Mouse (Mus musculus) lung, postnatal 0 days (tissue): ENCODE measurements at regions not wholly inside any gene's neighbourhood (a gene's known extent, or its start where the extent isn't known, plus 50 kb on each side); places are given as distances from the start of the nearest gene placed in this dataset.

Experiments used
- ATAC-seq: fragments of 200-750 bp; cut with Nextera tagmentation; 2 replicates; pipeline ENCODE4 v1.8.0; 2017; ENCODE audit warnings: moderate library complexity
- DNase-seq: peaks from one replicate; pipeline ENCODE4 v3.0.0-alpha.2; 2016; ENCODE audit warnings: low spot score
- H3K27ac ChIP-seq: fragments of 300-500 bp; sonication (generic); 2 replicates; pipeline ENCODE4 v1.5.1; 2014; ENCODE audit warnings: antibody characterized with exemption, mild to moderate bottlenecking, low read length, mixed read lengths
- H3K27me3 ChIP-seq: fragments of 300-500 bp; sonication (generic); replicated peaks from 2 replicates; pipeline ENCODE4 v1.6.1; 2014; ENCODE audit warnings: low read length, mixed read lengths; ENCODE audit not compliant: insufficient read depth
- H3K36me3 ChIP-seq: fragments of 300-500 bp; sonication (generic); 2 replicates; pipeline ENCODE4 v1.6.1; 2014; ENCODE audit warnings: low read length, mixed read lengths; ENCODE audit not compliant: insufficient read depth
- H3K4me1 ChIP-seq: fragments of 300-500 bp; sonication (generic); 2 replicates; pipeline ENCODE4 v1.6.1; 2014; ENCODE audit warnings: antibody characterized with exemption, low read depth, low read length, mixed read lengths; ENCODE audit not compliant: insufficient read depth
- H3K4me2 ChIP-seq: fragments of 300-500 bp; sonication (generic); replicated peaks from 2 replicates; pipeline ENCODE4 v1.6.1; 2014; ENCODE audit warnings: low read depth, mild to moderate bottlenecking, low read length, moderate library complexity, mixed read lengths
- H3K4me3 ChIP-seq: fragments of 300-500 bp; sonication (generic); 2 replicates; pipeline ENCODE4 v1.5.1; 2014; ENCODE audit warnings: low read depth, low read length
- H3K9ac ChIP-seq: fragments of 300-500 bp; sonication (generic); replicated peaks from 2 replicates; pipeline ENCODE4 v1.6.1; 2014; ENCODE audit warnings: low read depth, mild to moderate bottlenecking
- H3K9me3 ChIP-seq: fragments of 300-500 bp; sonication (generic); 2 replicates; pipeline ENCODE4 v1.6.1; 2016; ENCODE audit warnings: low read length, mixed read lengths
- CTCF ChIP-seq: IDR thresholded peaks from 2 replicates; pipeline ENCODE4 v1.5.1; 2016; ENCODE audit warnings: antibody characterized with exemption, mild to moderate bottlenecking
- EP300 ChIP-seq: IDR thresholded peaks from 2 replicates; pipeline ENCODE4 v1.6.1; 2016; ENCODE audit warnings: antibody characterized with exemption, mild to moderate bottlenecking, control low read depth
- WGBS: fragments of 180-500 bp; shearing (Covaris S2); extraction: QIAGEN DNeasy Blood & Tissue Kit; methylation state at CpG from one replicate; pipeline ENCODE4 v1.1.7; 2014; 5-methylcytosine and 5-hydroxymethylcytosine counted together

GRCm38 (mm10) chr10:7271156-7271555 is 59.1 kb upstream of the Cnksr3 start:
- H3K27ac ChIP-seq, result no peak overlapping the region
- ATAC-seq (no peak), DNase-seq (no peak)
- TF ChIP-seq EP300, result no peak
- TF ChIP-seq CTCF, result no peak
- H3K9ac ChIP-seq, result no peak overlapping the region
- WGBS, result 52% methylated on average over 5 of the region's 5 CpGs
- H3K4me3 ChIP-seq, result no peak overlapping the region
- H3K4me2 ChIP-seq, result no peak overlapping the region
- H3K27me3 ChIP-seq, result no peaks in the 10 kb centered on the region
- no peaks in the 10 kb centered on the region for H3K4me1 ChIP-seq
- no peaks in the 10 kb centered on the region for H3K36me3 ChIP-seq
- H3K9me3 ChIP-seq, result no peaks in the 10 kb centered on the region

GRCm38 (mm10) chr10:7268386-7269033 is 56.5 kb upstream of the Cnksr3 start:
- 78% methylated on average over 9 of the region's 9 CpGs for WGBS

GRCm38 (mm10) chr10:7267903-7268302 is 55.9 kb upstream of the Cnksr3 start:
- no peak for DNase-seq
- 89% methylated on average over 4 of the region's 4 CpGs for WGBS
- no peak overlapping the region for H3K4me3 ChIP-seq
- H3K9ac ChIP-seq, result no peak overlapping the region
- TF ChIP-seq CTCF (no peak), EP300 (no peak)
- no peak overlapping the region for H3K27ac ChIP-seq
- no peak overlapping the region for H3K4me2 ChIP-seq
- no peaks in the 10 kb centered on the region for H3K4me1 ChIP-seq
- no peak for ATAC-seq
- H3K36me3 ChIP-seq, result no peaks in the 10 kb centered on the region
- no peaks in the 10 kb centered on the region for H3K9me3 ChIP-seq
- no peaks in the 10 kb centered on the region for H3K27me3 ChIP-seq

More at GRCm38 (mm10) chr10:7268386-7269033, 56.5 kb upstream of the Cnksr3 start:
- no peaks in the 10 kb centered on the region for H3K27me3 ChIP-seq
- H3K4me1 ChIP-seq, result no peaks in the 10 kb centered on the region
- TF ChIP-seq CTCF, result no peak
- no peak for TF ChIP-seq EP300
- H3K9ac ChIP-seq, result no peak overlapping the region
- H3K4me3 ChIP-seq, result no peak overlapping the region
- no peaks in the 10 kb centered on the region for H3K9me3 ChIP-seq
- DNase-seq (no peak), ATAC-seq (no peak)
- no peaks in the 10 kb centered on the region for H3K36me3 ChIP-seq
- no peak overlapping the region for H3K4me2 ChIP-seq
- no peak overlapping the region for H3K27ac ChIP-seq

- Histone ChIP-seq H3K9ac (no peak overlapping the region), H3K4me2 (no peak overlapping the region), H3K4me3 (no peak overlapping the region), H3K27ac (no peak overlapping the region), H3K36me3 (no peaks in the 10 kb centered on the region), H3K4me1 (no peaks in the 10 kb centered on the region), H3K9me3 (no peaks in the 10 kb centered on the region), H3K27me3 (no peaks in the 10 kb centered on the region)
- WGBS, result 79% methylated on average over 4 of the region's 4 CpGs
- no peak for TF ChIP-seq EP300
- no peak for TF ChIP-seq CTCF
- DNase-seq (no peak), ATAC-seq (no peak)
Observed at GRCm38 (mm10) chr10:7267106-7267505, 55.1 kb upstream of the Cnksr3 start.

- DNase-seq, result no peak
- WGBS, result 42% methylated on average over 9 of the region's 9 CpGs
Observed at GRCm38 (mm10) chr10:7265412-7265811, 53.4 kb upstream of the Cnksr3 start.

GRCm38 (mm10) chr10:7264721-7265120 is 52.7 kb upstream of the Cnksr3 start:
- Histone ChIP-seq H3K9me3 (no peaks in the 10 kb centered on the region), H3K27me3 (no peaks in the 10 kb centered on the region), H3K4me3 (no peak overlapping the region), H3K4me1 (no peaks in the 10 kb centered on the region), H3K27ac (no peak overlapping the region), H3K36me3 (no peaks in the 10 kb centered on the region), H3K9ac (no peak overlapping the region), H3K4me2 (no peak overlapping the region)
- WGBS, result 68% methylated on average over 4 of the region's 4 CpGs
- ATAC-seq (no peak), DNase-seq (no peak)
- TF ChIP-seq CTCF (no peak), EP300 (no peak)

More at GRCm38 (mm10) chr10:7265412-7265811, 53.4 kb upstream of the Cnksr3 start:
- H3K27ac ChIP-seq, result no peak overlapping the region
- no peaks in the 10 kb centered on the region for H3K4me1 ChIP-seq
- no peaks in the 10 kb centered on the region for H3K36me3 ChIP-seq
- ATAC-seq, result no peak
- no peak overlapping the region for H3K9ac ChIP-seq
- H3K4me3 ChIP-seq, result no peak overlapping the region
- TF ChIP-seq CTCF (no peak), EP300 (no peak)
- no peak overlapping the region for H3K4me2 ChIP-seq
- H3K9me3 ChIP-seq, result no peaks in the 10 kb centered on the region
- H3K27me3 ChIP-seq, result no peaks in the 10 kb centered on the region
